Mouse (Mus musculus): ENCODE data around the gene Ran.
A peak's percentile ranks its signal among the peaks of the same experiment; 100 is the strongest.

Ran gene

DNA sequence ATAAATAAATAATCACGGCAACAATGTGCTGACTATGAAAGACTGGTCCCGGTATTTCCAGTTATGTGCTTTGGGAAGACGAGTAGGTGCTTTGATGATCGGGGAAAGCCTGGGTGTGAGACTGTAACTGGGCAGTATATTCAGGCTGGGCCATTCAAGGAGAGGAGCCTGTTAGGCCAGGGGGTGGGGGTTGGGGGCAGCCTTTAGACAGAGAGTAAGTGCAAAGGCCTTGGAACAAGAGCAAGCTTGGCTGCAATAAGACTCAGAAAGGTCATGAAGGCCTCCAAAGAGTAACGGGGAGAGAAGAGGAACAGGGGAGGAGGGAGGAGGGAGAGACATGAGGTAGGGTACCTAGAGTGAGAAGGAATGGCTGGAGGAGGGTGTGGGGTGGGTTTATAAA, 4.3 kb upstream of the Ran start:
- no peak for DNase-seq

DNA sequence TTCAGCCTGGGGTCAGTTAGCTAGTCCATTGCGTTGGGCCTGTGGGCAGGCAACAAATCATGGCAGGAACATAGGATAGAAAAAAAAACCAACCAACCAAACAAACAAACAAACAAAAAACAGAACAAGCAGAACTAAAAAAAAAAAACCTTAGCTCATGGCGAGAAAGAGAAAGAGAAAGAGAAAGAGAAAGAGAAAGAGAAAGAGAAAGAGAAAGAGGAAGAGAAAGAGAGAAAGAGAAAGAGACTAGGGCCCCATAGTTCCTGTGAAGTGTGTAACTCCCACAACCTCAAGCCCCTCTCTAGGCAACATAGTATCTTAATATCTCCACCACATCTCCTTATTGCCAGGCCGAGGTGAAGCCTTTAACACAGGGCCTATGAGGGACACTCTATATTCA, 3.5 kb upstream of the Ran start:
- no peak for DNase-seq

DNA sequence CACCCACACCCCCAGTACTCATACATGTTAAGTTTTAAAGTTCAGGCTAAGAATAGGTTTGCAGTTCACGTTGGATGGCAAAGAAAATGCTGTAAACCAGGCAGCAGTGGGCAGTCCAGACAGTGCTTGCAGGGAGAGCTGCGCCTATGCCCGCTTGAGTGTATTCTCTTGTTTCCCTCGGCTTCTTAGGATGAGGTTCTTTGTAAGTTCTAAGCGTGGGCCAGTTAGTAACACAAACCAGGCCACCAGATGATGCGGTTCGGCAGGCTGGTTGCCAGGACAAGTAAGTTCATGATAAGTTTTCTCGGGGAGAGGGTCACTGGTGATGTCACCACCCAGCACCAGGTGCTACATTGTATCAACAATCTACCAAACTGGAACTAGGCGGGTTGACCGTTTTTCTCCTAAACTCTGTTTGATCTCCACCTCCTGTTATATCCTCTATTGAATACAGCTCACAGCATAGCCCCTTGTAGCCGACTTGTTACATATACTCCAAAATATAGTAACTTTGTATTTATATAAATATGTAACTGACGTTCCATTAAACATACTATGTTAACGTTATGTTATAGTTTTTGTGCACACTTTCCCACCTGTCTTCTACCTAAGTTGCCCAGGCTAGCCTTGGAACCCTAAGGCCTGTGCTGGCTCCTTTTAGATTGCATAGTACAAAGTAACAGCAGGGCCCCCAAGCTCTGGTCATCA, 933 bp upstream of the Ran start:
- DNase-seq, result peak; percentile 57

DNA sequence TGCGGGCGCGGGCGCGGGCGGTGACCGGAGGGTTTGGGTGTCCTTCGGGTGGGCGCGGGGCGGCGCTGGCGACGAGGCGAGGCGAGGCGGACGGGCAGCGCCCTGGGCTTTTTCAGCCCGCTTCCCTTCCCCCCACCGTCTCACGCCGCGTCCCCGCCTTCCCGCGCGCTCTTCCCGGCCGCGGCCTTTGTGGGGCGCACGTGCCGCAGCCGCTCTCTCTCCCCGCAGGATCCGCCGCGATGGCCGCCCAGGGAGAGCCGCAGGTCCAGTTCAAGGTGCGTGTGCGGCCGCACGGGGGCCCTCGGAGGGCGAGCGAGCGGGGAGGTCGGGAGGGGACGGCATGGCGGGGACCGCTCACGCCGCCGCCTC, 415 bp downstream of the Ran start:
- no peak for DNase-seq

DNA sequence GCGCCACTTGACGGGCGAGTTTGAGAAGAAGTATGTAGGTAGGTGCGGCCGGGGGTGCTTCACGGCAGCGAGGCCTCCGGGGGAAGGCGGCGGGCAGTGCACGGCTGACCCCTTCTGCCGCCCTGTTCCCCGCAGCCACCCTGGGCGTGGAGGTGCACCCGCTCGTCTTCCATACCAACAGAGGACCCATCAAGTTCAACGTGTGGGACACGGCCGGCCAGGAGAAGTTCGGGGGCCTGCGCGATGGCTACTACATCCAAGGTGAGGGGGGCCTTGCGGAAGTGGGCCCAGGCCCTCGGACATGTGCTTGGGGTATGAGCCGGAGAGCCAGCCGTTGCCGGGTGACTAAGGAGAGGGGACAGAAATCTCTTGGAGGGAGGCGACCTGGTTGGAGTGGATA, 862 bp downstream of the Ran start:
- DNase-seq, result no peak

DNA sequence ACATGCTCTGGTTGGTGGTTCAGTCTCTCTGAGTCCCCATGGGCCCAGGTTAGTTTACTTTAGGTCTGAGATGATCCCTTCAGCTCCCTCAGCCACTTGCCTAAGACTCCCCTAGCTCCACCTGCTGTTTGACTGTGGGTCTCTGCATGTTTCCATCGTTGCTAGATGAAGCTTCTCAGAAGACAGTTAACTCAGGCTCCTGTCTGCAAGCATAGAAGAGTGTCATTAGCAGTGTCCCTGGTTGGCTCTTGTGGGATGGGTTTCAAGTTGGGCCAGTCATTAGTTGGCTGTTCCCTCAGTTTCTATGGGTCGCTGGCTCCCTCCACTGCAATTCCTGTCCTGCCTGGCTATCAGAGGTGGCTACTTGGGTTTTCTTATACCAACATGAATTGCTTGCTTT, 5.2 kb downstream of the Ran start:
- no peak for DNase-seq

DNA sequence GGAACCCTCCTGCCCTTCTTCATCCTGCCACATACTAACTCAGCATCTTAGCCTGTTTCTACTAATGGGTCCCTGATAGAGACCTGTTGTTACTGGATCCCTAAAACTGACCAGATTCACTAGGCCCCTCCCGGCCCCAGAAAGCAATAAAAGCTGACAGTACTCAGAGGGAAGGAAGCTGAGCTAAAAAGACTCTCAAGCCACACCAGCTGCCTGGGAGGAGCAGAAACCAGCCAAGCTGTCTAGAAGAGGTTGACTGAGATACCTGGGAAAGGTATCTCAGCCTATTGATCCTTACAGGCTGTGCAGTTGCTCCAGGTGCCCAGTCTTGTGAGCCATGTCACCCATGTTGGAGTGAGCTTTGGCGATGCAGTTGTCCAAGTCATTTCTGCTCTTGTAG, 5.9 kb downstream of the Ran start:
- DNase-seq, result no peak

DNA sequence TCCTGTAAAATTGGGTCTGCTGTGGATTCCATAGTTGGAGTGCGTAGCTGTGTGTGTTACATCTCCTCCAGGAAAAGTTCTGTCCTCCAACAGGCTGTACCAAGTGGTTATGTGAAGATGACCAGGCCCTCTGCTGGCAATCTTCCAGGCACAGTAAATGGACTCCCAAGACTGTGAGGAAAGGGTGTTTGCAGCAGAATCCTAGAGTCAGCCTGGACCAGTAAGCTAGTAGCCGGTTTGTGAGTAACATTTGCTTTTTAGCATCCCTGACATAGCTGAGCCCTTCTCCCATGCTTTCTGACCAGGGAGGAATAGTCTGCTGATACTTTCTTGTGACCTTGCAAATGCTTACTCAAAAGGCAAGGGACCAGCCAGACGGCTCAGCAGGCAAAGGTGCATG, 6.3 kb downstream of the Ran start:
- no peak for DNase-seq

DNA sequence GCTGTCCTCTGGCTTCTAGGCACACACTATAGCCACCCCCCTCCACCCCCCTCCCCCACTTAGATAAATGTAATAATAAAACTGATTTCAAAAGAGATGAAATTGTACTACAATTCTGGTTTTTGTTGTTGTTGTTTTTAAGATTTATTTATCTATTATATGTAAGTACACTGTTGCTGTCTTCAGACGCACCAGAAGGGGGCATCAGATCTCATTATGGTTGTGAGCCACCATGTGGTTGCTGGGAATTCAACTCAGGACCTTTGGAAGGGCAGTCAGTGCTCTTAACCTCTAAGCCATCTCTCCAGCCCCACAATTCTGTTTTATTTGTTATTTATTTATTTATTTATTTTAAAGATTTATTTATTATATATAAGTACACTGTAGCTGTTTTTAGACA, 6.8 kb downstream of the Ran start:
- no peak for DNase-seq

DNA sequence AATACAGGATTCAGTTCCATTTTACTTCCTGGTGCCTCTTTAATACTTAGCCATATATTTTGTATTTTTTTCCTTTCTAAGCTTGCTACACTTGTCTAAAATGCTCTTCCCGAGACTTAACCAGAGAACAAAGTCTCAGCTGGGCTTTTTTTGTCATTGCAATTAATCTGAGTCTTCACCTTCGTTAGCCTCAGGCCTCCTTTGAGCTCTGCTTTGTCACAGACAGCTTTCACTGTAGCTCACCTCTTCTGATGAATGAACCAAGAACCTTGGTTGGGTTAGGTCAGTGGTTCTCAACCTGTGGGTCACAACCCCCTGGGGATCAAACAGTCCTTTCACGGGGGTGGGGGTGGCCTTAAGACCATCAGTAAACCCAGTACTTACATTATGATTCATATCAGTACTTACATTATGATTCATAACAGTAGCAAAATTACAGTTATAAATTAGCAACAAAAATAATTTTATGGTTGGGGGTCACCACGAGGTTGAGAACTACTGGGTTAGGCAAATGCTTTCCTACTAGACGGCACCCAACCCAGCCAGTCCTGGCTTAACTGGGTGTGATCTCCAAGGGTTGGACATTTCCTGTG, 9.4 kb downstream of the Ran start:
- no peak for DNase-seq

DNA sequence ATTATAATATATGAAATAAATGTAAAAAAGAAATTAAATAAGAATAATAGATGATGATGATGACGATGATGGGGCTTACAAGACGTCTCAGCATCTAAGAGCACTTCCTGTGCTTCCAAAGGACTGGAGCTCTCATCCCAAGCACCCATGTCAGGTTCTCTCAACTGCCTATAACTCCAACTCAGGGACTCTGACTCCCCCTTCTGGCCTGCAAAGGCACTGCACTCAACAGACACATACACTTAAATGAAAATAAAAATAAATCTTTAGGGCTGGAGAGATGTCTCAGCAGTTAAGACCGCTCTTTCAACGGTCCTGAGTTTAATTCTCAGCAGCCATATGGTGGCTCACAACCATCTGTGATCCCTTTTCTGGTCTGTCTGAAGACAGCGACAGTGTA, 16.8 kb downstream of the Ran start:
- no peak for DNase-seq

DNA sequence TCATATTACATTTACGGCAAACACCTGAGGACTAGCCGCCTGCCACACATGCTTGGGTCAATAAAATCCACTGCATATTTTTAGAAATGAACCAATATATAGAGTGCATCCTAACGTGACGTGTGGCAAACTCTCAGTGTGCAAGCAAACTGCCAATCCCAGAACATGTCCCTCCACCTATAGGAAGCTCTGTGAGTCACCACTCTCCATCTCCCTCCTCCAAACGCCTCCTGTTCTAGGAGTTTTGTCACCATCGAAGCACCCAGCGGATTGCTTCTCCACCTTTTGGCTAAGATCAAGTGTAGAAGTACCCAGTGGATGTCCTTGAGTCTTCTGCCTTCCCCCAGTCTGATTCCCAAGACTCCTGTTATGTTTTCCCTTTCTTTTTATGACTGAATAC, 17.9 kb downstream of the Ran start:
- DNase-seq, result no peak

DNA sequence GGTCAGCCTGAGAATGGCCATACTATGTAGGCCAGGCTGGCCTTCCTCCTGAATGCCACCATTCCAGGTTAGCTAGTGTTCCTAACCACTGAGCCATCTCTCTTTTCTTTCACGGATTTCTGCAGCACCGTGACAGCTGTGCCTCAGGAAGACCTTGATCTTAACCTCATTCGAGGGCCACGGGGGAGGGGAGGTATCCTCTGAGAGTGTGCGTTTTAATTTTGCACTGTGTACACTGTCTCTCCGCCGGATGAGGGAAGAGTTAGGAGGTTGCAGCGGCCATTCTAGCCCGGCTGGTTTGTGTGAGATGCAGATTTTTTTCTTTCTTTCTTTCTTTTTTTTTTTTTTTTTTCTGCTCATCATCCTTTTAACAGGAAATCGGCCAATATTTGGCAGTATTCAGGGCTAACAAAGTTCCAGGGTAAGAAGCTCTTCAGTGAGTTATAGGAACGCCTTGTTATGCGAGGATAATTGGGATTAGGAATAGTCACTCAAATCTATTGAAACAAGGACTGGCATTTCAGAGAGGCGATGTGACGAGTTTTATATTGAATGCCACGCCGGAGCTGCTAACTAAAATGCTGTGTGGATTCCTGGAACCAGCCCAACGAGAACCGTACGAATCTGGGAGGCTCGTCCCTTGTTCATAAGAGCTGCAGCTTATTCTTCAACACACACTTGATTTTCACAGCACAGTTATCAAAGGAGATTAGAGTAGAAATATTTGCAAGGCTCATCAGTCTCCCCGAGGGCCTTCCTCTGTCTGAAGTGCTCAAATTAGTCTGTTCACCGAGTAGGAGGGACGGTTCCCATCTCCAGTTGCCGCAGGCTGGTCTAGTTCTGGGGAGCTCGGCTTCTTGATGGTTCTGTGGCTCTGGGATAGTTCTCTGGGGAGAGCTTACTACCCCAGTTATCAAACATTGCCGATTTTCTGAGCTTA, 26.0 kb downstream of the Ran start:
- no peak for DNase-seq

DNA sequence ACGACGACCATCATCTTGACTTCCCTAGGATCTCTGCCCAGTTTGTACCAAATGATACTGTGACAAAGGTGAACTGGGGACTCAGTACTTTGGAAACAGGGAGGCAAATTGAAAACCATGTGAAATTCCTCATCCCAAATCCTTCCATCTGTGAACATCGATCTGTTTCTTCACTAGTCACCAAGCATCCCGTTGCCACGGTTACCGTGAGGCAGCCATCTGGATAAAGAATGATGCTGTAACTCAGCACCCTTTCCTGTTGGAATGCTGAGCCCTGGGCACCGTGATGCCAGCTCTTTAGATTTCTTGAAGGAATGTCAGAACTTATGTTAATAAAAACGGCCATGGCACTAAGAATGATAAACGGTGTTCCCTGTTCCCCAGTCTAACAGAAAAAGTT, 29.5 kb downstream of the Ran start:
- no peak for DNase-seq

DNA sequence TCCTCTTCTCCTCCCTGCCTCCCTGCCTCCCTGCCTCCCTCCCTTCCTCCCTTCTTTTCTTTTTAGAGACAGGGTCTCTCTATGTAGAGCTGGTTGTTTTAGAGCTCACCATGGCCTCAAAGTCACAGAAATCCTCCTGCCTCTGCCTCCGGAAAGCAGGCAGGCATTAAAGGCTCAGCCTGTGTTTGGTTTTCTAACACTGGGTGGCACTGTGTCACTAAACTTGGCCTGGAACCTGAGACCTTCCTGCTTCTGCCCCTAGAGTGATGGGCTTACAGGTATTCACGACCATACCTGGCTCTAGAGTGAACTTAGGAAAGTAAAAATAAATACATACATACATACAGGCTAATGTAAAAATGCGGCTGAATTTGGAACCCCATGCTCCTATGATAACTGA, 32.0 kb downstream of the Ran start:
- no peak for DNase-seq

DNA sequence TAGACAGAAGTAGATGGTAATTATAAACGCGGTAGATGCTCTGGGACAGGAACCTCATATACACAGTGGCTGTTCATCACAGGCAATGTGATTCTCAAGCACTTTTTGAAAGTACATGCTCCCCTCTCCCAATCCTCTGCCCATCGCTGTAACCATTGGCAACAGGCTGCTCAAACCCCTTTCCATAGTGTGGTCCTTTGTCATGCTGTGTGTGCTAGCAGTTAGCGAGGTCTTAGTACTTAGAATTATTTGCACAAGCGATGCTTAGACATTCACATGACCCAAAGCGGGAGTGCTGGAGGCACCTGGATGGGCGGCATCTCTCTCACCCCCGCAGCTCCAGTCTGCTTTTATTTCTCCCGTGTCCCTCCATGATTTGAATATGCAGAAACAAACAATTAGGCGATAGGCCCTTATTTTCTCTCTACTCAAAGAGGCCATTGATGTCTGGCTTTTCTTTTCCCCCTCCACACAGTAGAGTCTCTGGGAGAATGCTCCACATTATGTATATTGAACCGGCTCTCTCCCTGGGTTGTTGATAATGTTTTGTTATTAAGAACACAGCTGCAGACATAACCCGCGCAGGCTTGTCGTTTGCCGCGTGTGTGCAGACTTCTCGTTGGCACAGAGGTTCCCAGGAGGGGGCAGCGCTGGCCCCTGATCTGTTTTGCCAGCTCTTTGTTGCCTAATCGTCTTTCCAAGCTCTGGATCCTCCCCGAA, 32.9 kb downstream of the Ran start:
- DNase-seq, result no peak

DNA sequence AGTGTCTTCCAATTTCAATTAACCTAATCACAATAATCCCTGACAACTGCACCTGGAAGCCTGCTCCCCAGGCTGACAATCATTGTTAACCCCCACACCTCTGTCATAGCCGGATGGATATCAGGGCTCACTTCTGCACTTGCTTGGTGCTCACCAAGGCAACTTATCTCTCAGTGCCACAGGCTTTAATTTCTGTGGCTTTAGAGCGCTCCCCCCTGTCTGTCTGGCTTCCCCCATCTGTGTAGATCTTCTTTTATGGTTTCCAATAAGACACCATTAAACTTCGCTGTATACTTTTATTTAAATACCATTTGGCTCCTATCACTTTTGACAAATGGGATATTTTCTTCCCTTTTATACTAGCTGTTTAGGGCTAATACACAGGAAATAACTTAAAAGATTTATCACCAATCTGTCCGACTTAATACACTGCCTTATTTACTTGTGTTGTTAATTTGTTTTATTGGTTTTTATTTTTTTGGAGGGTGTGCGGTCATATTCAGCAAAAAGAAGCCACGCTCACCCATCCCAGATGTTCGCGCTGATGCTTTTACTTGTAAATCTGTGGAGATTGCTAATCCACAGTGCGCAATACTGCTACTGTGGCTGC, 34.9 kb downstream of the Ran start:
- DNase-seq, result no peak

DNA sequence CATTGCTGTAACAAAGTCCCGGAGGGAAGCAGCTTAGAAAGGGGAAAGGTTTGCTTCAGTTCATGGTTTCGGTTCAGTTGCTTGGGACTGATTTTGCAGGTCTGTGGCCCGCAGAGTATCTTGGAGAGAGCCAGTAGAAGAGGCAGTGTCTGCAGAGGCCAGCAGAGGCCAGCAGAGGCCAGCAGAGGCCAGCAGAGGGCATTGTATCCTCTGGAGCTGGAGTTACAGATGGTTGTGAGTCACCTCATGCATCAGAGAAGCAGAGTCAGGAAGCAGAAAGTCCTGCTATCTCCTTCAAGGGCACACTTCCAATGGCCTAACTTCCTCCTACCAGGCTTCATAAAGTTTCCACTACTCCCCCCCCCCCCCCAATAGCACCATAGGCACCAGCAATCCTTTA, 39.2 kb downstream of the Ran start:
- DNase-seq, result no peak

DNA sequence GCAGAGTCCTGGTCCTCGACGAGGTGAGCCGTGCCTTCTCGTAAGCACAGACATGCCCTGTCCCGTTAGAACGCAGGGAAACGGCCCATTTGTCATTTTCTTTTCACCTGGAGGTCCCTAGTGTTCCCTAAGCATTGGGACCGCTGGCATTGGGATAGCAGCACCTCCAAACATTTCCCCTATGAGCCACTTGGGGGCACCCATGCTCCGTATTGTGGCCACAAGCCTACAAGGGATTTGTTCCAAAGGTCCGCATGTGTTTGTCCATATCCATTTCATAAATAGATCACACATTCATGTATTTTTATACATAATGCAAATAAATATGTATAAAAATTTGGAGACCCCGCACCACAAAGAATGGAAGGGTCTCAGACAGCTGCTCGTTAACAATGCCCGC, 41.7 kb downstream of the Ran start:
- peak; percentile 28 for DNase-seq

DNA sequence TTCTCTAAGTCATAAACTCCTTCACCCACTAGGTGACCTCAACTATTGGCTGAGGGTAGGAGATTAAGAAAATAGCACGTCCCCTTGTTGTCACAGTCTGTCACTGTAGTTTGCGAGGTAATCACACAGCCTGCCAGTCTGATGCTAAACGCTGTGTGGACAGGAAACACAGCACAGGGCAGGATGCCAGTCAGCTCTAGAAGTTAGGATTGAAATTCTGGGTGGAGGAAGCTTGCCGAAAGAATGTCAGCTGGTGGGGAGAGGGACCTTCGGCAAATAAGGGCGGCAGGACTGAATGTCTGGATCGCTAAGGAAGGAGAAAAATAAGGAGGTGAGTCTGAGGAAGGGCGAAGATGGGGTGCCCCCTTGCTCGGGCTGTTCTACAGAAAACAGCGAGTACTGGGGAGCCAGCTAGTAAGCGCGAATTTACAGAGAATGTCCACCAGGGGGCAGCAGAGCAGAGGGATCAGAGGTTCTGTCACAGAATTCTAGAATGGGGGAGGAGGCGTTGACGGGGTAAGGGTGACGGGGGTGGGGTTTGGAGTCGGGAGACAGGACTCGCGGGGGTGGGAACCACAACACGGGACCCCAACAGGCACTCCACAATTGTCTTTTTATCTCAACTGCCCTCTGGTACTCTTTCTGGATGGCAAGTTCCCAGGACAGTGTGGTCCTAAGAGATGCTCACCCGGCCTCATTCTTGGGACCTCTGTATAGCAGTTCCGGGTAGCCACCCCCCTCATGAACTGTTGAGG, 43.3 kb downstream of the Ran start:
- peak; percentile 55 for DNase-seq

DNA sequence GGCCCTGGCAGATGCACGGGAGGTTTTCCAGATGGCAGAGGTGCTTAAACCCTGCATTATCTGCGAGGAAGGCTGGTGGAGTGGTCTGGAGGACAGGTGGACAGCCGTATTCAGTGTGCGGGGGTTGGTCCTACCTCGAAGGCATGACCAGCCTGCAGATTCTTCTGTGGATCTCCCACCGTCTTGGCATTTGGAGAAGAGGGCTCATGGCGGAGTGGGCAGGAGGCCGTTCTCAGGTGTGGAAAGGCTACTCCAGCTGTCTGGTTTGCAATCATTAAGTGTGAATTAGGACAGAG, 43.9 kb downstream of the Ran start:
- DNase-seq, result no peak

DNA sequence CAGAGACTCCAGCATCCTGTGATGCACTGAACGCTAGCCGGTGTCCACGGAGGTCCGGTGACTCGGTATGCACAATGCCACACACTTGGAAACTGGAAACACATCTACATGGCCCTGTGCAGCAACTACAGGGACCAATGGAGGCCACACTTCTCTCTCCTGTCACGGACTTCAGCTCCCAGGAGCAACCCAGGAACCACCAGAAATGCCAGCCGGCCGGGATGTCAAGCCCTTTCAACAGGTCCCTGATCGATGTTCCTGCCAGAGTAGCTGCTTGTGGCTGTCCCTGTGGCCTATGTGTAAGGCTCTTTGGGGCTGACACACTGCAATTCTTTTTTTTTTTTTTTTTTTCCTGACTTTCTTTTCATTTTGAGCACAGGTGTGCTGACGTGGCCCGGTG, 44.3 kb downstream of the Ran start:
- no peak for DNase-seq

DNA sequence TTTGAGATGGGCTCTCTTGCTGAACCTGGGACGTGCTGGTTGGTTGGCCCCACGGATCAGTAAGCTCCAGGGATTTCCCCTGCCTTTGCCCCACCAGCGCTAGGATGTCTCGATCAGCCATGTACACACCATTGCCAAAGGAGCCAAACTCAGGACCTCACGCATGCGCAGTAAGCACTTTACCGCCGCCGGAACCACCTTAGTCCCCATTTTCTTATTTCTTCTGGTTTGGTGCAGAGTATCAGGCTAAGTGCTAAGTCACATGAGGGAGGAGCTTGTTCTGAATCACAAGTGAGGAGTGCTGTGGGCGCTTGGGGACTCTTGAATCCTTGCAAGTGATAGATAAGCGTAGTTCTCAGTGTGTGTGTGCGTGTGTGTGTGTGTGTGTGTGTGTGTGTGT, 45.4 kb downstream of the Ran start:
- no peak for DNase-seq
